Mouse (Mus musculus) cerebellum, adult 2 months (tissue): Measurements from ENCODE around the gene Kctd3. TPM values are rescaled to one million over a fixed set of nuclear protein-coding genes. Genes with fewer than 3 reads are reported as not detected.
A peak's percentile ranks its signal among the peaks of the same experiment; 100 is the strongest.

Source experiments
- DNase-seq, 2 experiments: peaks; one replicate each; pipeline ENCODE4 v3.0.0; 2021
- H3K27ac ChIP-seq: fragments of 200-500 bp; 2 replicates; pipeline ENCODE4 v1.5.1; 2012; ENCODE audit warnings: low read length, control low read depth, inconsistent platforms; ENCODE audit not compliant: insufficient read depth
- H3K27me3 ChIP-seq: fragments of 200-500 bp; 2 replicates; pipeline ENCODE4 v1.6.1; 2012; ENCODE audit warnings: inconsistent platforms, mild to moderate bottlenecking, low read length, moderate library complexity; ENCODE audit not compliant: control insufficient read depth, insufficient read depth
- H3K4me1 ChIP-seq: fragments of 200-500 bp; 2 replicates; pipeline ENCODE4 v1.6.1; 2011; ENCODE audit warnings: low read length; ENCODE audit not compliant: control insufficient read depth, insufficient read depth
- H3K4me3 ChIP-seq: fragments of 200-500 bp; replicated peaks from 2 replicates; pipeline ENCODE3; 2011; ENCODE audit warnings: mild to moderate bottlenecking, low read depth, low read length, control low read depth; ENCODE audit not compliant: insufficient read depth
- CTCF ChIP-seq: fragments of 200-500 bp; IDR thresholded peaks from 2 replicates; pipeline ENCODE4 v1.5.1; 2011; ENCODE audit warnings: low read depth, mild to moderate bottlenecking, control low read depth, low read length, moderate library complexity, borderline replicate concordance; ENCODE audit not compliant: insufficient read depth
- POLR2A ChIP-seq: fragments of 200-500 bp; IDR thresholded peaks from 2 replicates; pipeline ENCODE4 v1.6.1; 2011; ENCODE audit warnings: low read length, control low read depth, borderline replicate concordance; ENCODE audit not compliant: insufficient read depth
- WGBS: fragments of 180-500 bp; shearing (Covaris S2); methylation state at CpG from one replicate; pipeline ENCODE4 v1.1.7; 2018; 5-methylcytosine and 5-hydroxymethylcytosine counted together
- polyA plus RNA-seq: library from polyadenylated mRNA; depleted of rRNA; stranded (reverse); fragments of >200 nt; gene quantifications from 2 replicates; pipeline ENCODE4 v1.2.3, GENCODE M21; 2012

Kctd3 gene
- polyA plus RNA-seq, 1 experiment, result 99.9 TPM

DNA sequence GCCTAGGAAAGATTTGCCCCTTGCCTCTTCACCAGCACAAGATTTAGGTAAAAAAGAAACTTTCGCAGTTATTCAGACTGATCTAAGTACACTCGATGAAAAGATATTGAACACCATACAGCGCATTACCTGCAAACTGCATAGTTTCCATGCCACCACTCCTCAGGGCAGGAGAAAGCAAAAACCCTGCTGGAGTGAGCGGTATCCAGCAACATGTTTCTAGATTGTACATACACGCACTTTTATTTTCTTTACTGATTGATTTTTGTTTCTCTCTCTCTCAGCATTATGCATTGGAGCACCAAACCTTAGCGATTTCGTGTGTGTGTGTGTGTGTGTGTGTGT lies 311 bp upstream of the Kctd3 start:
- no peak overlapping the region for H3K27ac ChIP-seq
- no peak for DNase-seq
- whole genome bisulfite sequencing, result 45% methylated on average over 7 of the region's 7 CpGs
- no peak for TF ChIP-seq POLR2A
- no peak for TF ChIP-seq CTCF
- peak overlapping the region; percentile 68 for H3K4me3 ChIP-seq
- no peaks in the 10 kb centered on the region for H3K27me3 ChIP-seq
- peaks cover 3% of the 10 kb centered on the region; the same call in 1 of the 2 replicates for H3K4me1 ChIP-seq

- Histone ChIP-seq H3K4me3 (peak overlapping the region; percentile 68), H3K4me1 (peaks cover 6% of the 10 kb centered on the region; the same call in 1 of the 2 replicates), H3K27me3 (no peaks in the 10 kb centered on the region), H3K27ac (no peak overlapping the region)
- no peak for TF ChIP-seq POLR2A
- TF ChIP-seq CTCF, result no peak
- 0% methylated on average over 7 of the region's 7 CpGs for WGBS
- DNase-seq, result no peak
Measured at GRCm38 (mm10) chr1:189006826-189007225, 815 bp downstream of the Kctd3 start.

- H3K27ac ChIP-seq, result no peak overlapping the region
- H3K4me3 ChIP-seq, result no peak overlapping the region
- WGBS, result 59% methylated on average over 5 of the region's 5 CpGs
- no peaks in the 10 kb centered on the region for H3K27me3 ChIP-seq
- DNase-seq, result no peak
- no peak for TF ChIP-seq POLR2A
- TF ChIP-seq CTCF, result no peak
- H3K4me1 ChIP-seq, result peaks cover 6% of the 10 kb centered on the region; the same call in 1 of the 2 replicates
Measured at GRCm38 (mm10) chr1:189006267-189006666, 1.4 kb downstream of the Kctd3 start.

DNA sequence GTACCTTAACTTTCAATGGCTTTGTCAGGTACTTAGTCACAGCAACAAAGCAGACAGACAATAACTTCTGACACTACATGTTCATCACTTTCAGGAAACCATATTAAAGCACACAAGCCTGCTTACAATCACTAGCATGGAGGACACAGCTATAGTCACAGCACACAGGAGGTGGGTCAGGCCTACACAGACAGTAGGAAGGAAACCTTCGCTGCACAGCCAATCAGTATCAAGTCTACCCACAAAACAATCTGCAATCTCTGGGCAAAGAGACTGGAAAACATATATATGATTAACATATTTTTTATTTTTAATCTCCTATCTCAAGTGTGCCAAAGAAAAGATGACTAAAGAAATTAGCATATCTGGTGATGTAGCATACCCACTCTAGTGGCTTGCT lies 2.9 kb downstream of the Kctd3 start:
- DNase-seq, result no peak
- Histone ChIP-seq H3K27ac (no peak overlapping the region), H3K4me3 (no peak overlapping the region), H3K27me3 (no peaks in the 10 kb centered on the region), H3K4me1 (peaks cover 6% of the 10 kb centered on the region; the same call in 1 of the 2 replicates)
- 97% methylated on average over 1 of the region's 1 CpGs for WGBS
- TF ChIP-seq POLR2A, result no peak
- no peak for TF ChIP-seq CTCF

GRCm38 (mm10) chr1:189001815-189002214 lies 5.8 kb downstream of the Kctd3 start:
- no peak for DNase-seq
- WGBS, result 91% methylated on average over 12 of the region's 12 CpGs
- H3K4me3 ChIP-seq, result no peak overlapping the region
- no peaks in the 10 kb centered on the region for H3K27me3 ChIP-seq
- peaks cover 6% of the 10 kb centered on the region; the same call in 1 of the 2 replicates for H3K4me1 ChIP-seq
- no peak overlapping the region for H3K27ac ChIP-seq
- no peak for TF ChIP-seq CTCF
- no peak for TF ChIP-seq POLR2A

GRCm38 (mm10) chr1:188999981-189000380 lies 7.7 kb downstream of the Kctd3 start:
- WGBS, result 88% methylated on average over 10 of the region's 10 CpGs
- DNase-seq, result no peak
- no peaks in the 10 kb centered on the region for H3K27me3 ChIP-seq
- no peak overlapping the region for H3K4me3 ChIP-seq
- TF ChIP-seq POLR2A (no peak), CTCF (no peak)
- H3K27ac ChIP-seq, result no peak overlapping the region
- peaks cover 3% of the 10 kb centered on the region; the same call in 1 of the 2 replicates for H3K4me1 ChIP-seq

DNA sequence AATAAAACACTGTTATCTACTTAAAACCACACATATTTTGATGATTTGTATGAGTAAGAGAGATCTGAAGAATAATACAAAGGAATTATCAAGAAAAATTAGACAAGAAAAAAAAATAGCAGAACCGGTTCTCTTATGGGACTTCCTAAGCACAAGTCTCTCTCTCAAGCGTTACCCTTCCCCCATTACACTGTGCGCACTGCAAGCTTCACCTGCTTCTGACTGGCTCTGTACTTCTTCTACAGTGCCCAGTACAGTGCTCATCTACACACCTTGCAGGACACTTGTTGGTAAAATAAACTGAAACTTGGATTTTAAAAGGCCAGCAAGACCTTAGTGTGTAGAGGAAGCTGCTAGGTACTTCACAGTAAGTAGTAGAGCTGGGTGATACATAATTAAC lies 9.7 kb downstream of the Kctd3 start:
- Histone ChIP-seq H3K4me1 (0 out of 2 replicates have a peak, but pooled peaks cover 3% of the 10 kb centered on the region), H3K27ac (no peak overlapping the region), H3K4me3 (no peak overlapping the region), H3K27me3 (no peaks in the 10 kb centered on the region)
- no peak for DNase-seq
- WGBS, result 98% methylated on average over 3 of the region's 3 CpGs
- TF ChIP-seq POLR2A (no peak), CTCF (no peak)

GRCm38 (mm10) chr1:188993218-188993617 lies 14.4 kb downstream of the Kctd3 start:
- 30% methylated on average over 4 of the region's 4 CpGs for WGBS
- no peaks in the 10 kb centered on the region for H3K4me1 ChIP-seq
- H3K27ac ChIP-seq, result no peak overlapping the region
- TF ChIP-seq CTCF (peak; percentile 39; the same call in 1 of the 2 replicates), POLR2A (no peak)
- DNase-seq, result peak in 1 of 2 experiments; percentile 23
- no peak overlapping the region for H3K4me3 ChIP-seq
- no peaks in the 10 kb centered on the region for H3K27me3 ChIP-seq
